Mouse (Mus musculus) gonadal fat pad, adult 2 months (tissue): ENCODE measurements around the gene Swsap1. TPM values are rescaled to one million over a fixed set of nuclear protein-coding genes. Genes with fewer than 3 reads are reported as not detected.

Experiments
- DNase-seq: peaks from one replicate; pipeline ENCODE4 v3.0.0-alpha.2; 2012; ENCODE audit warnings: low read depth
- polyA plus RNA-seq: library from polyadenylated mRNA; depleted of rRNA; stranded (reverse); fragments of >200 nt; gene quantifications from 2 replicates; pipeline ENCODE4 v1.2.3, GENCODE M21; 2012

Gene Swsap1
- polyA plus RNA-seq, 1 experiment = 6.9 TPM

DNA sequence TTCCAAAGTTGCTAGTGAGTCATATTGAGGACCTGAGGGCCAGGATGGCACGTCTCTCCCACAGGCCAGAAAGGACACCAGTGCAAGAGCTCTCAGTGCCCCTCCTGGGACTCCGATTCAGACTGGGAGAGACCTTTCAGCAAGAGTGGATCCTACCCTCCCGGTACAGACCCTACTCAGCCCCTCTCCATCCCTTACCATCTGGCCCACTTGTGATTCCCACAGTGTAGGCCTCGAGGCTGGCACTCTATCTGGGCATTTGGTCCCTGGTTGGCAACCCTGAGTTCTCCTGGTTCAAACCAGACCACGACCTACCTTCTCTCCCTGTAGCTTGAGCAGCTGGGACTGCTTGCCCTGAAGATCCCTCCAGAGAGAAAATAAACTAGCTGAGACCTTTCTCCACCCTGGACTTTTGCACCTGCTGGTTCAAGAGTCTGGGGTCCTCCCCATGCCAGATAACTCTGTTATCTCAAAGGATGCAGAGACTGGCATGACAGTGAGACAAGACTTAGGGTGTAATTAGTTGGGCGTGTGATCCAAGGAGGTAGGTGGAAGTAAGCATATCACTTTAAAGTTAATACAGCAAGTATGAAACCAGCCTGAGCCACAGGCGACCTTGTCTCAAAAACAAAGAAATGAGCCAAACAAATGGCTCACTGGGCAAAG, 20.0 kb upstream of the Swsap1 start:
- no peak for DNase-seq

DNA sequence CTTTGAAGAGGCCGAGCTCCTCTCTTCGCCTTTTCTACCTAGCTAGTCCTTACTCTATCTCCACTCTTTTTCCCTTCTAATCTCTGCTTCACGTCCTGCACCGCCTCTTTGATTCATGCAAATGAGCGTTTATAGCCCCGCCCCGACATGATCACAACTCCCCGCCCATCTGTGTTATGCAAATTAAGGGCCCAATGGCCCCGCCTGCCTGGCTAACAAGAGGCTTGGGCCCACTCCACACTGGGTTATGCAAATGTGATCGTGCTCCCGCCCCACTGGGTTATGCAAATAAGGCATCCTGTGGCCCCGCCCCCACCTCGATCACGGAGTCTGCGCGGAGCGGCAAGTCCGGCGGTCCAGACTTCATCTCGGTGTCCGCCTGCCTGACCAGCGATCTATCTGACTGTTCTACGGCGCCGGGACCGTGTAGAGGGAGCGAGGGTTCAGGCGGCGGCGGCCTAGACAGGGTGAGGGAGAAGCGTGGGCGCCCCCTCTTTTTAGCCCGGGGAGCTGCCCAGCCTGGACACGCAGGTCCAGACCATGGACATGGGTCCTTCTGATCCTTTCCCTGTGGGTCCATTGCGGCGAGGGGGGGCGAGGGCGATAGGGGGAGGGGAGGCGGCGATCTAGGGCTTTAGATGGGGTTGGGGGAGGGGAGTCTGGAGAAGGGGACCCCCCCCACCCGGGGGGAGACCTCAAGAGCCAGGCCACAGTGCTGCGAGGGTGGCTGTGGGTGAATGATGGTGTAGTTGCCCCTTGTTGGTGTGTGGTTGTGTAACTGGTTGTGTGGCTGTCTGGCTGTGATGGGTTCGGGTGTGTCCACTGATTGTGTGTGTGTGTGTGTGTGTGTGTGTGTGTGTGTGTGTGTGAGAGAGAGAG, 18.6 kb upstream of the Swsap1 start, which contains the start of gene Plppr2:
Gene Plppr2 (plus strand): TSS at position 342 of the 879 bp plus-strand sequence.
- DNase-seq = no peak

DNA sequence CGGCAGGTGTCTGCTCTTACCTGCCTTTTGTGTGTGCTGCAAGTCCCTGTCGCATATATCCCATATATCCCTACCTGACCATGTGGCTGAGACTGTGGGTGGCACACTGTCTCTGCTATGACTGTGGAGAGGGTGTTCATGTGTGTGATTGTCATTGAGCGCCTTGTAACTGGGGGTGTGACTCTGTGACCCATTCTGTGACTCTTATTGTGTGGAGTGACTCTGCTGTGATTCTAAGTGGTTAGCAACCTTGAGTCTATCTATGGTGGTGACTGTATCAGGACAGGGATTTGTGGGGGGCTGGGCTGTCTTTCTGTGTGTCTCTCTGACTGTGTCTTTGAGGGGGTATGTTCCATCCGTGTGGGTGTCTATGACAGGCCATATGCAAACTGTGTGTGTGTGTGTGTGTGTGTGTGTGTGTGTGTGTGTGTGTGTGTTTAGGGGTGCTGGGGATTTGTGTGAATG, 17.8 kb upstream of the Swsap1 start:
- no peak for DNase-seq

DNA sequence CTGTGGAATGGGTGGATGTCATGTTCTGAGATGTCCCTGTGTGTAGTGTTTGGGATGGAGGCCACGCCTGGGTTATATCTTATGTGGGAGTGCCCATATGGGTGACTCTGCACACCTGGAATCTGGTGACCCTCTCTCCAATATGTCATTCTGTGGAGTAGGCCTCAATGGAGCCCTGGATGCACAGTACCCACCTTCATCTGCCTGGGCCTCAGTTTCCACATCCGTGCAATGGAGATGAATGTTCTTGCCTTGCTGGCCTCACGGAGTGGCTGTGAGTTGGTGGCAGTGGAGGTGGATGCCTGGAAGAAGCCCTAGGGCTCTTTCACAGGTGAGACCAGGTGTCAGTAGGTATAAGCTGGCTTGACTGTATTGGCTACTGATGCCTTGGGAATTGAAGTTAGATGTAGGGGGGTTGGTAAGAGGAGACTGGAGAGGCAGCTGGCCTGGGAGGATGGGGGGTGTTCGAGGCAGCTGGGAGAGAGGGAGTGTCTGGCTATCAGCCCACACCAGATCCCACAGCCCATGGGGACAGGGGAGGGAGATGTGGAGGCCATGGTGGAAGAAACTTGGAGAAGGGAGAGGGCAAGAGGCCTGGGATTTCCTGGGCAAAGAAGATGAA, 17.2 kb upstream of the Swsap1 start:
- no peak for DNase-seq

DNA sequence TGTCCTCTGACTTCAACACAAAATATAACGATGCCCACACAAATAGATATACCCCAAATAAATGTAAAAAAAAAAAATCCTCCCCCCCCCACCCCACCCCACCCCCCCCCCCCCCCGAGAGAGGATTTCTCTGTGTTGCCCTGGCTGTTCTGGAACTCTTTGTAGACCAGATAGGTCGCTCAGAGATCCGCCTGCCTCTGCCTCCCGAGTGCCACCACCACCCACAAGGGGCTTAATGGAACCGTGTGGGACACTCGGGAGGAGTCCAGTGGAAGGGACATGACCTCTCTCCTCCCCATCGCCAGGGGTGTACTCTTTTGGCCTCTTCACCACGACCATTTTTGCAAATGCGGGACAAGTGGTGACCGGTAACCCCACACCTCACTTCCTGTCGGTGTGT, 12.5 kb upstream of the Swsap1 start:
- DNase-seq = no peak

DNA sequence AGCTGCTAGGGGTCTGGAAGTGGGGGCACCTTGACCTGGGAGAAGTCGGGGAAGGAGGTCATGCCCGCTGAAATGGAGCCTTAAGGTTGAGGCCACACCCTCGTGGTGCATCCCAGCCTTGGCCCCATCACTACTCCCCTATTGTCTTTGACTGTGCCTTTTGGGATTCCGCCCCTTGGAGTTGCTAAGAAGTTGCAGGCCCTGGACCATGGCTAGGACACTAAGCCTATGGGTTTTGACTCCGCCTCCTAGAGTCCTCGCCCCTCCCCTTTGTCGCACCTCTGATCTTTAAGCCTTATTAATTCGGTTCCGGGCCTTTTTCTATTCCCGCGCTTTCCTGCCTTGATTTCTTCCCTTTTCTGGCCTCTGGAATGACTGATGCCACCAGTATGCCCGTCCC, 11.9 kb upstream of the Swsap1 start:
- DNase-seq = no peak

DNA sequence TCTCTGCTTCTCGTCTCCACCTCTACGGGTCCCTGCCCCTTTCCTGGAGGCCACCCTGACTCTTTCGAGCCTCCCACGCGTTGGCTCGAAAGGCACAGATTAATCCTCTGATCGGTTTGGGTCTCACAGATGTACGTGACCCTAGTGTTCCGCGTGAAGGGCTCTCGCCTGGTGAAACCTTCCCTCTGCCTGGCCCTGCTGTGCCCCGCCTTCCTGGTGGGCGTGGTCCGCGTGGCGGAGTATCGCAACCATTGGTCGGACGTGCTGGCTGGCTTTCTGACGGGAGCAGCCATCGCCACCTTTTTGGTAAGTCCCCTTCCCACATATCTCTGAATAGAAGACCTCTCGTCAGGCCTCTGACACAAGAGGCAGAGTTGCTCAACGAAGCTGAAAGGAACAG, 11.3 kb upstream of the Swsap1 start:
- DNase-seq = no peak

DNA sequence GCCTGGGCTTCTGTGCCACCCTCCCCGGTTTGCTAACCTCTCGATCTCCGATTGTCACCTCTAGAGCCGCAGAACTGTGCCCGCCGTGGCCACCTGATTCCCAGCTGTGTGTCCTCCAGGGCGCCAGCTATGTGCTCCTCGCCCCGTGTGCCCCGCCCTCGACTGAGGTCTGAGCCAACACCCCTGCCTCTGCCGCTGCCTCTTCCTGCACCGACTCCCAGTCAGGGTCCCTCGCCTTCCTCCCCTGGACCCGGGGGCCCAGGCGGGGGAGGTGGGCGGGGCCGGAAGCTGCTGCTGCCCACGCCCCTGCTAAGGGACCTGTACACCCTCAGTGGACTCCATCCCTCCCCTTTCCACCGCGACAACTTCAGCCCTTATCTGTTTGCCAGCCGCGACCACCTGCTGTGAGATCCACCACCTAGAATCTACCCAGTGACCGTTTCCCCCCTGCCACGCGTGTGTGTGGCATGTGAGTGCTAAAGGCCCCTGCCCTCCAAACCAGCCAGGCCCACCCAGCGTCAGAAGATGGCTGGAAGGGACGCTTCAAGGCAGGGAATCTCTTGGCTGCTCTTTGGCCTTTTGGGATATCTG, 7.9 kb upstream of the Swsap1 start:
- no peak for DNase-seq

DNA sequence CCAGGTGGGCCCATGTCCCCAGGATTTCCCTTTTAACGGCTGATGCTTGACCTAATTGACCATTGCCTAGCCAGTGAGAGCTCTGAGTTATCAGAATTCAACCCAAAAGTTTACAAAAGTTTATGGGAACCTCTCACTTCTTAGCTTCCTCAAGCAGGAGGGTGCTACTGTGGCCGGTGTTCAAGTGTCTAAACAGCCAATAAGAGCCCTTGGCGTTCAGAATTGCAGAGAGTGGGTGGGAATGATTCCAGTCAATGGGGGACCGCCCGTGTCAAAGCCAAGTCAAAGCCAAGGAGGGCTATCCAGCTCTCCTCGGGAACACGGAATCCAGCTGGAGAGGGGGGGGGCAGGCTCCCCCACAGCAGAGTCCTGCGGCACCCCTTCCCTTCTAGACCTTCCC, 7.4 kb upstream of the Swsap1 start:
- DNase-seq = no peak

DNA sequence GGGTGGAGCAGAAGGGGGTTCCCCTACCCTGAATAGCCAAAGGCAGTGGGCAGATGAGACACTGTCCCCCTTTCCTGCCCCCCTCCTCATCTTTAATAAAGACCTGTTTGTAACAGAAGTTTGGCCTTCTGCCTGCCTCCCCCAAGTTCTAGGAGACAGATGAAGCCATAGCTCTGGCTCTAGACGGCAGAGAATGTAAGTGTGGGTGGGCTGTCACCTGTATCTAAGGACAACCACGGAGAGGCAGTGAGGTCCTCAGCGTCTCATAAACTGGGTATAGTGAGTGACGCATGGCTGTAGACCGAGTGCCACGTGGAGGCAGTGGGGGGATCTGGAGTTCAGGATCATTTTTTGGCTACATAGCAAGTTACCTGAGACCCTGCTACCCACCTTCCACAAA, 6.8 kb upstream of the Swsap1 start:
- no peak for DNase-seq

DNA sequence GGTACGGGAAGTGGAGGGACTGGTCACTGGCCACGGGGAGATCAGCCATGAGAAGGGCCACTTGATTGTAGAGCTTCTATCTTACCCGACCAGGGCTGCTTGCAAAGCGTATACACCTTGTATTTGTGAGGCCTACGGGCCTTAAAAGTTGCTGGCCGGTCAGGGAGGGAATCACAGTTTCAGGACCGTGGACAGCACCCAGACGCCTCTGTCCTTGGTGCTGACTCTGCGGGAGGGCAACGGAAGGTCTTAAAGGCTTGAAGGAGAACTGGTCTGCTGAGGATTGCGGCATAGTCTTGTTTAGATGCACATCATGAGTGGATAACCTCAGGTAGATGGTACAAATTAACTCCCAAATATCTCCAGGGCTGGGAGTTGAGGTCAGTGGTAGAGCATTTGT, 5.2 kb upstream of the Swsap1 start:
- no peak for DNase-seq

DNA sequence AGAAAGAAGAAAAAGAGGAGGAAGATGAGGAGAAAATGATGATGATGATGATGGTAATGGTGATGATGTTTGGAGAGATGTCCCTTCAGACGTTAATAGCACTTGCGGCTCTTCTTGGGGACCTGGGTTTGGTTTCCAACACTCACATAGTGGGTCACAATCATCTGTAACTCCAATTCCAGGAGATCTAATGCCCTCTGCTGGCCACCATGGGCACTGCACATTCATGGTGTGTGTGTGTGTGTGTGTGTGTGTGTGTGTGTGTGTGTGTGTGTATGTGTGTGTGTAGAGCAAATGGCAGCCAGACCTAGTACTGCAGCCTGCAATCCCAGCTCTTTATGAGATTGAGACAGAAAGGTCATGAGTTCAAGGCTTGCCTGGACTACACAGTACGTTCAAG, 3.6 kb upstream of the Swsap1 start:
- no peak for DNase-seq

DNA sequence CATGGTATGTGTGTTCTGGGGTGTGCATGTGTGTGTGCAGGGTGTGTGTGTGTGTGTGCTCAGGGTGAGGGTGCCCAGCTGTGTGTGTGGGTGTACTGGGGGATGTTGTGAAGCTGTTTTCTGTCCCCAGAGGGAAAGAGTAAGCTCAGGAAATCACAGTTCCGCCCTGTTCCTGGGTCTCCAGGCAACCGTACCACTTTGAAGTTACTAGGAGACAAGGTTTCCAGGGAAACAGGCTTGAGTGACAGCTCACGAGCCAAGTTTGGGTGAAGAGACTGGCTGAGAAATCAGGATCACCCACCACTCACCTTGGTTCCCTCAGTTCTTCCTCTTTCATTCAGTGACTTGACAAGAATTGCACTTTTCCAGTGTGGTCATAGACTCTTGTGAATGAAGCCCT, 2.0 kb upstream of the Swsap1 start:
- DNase-seq = no peak

DNA sequence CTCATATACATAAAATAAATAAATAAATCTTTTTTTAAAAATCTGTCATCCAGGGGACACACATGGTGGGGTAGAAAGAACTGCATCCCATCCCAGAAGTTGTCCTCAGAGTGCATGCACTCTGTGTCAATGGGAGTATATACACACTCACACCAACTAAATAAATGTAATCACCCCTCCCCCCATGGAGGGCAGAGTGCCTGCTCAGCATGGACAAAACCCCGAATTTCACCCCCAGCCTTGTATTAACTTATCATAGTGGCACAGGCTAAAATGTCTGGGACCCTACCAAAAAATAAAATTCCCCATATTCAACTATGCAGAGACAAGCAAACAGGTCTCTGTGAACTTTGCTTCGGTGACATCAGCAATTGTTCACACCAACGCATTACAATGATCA, 920 bp upstream of the Swsap1 start:
- DNase-seq = no peak

DNA sequence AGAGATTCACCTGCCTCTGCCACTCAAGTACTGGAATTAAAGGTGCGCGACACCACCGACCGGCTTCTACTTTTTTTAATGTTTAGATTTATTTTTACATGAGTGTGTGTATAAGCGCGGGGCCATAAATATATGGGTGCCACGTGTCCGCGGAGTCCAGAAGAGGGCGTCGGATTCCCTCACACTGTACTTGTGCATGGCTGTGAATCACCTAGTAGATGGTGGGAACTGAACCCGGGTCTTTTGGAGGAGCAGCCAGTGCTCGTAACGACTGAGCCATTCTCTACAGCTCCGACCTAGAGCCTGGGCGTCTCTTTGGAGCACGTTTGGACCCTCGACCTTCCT, 358 bp upstream of the Swsap1 start:
- no peak for DNase-seq

DNA sequence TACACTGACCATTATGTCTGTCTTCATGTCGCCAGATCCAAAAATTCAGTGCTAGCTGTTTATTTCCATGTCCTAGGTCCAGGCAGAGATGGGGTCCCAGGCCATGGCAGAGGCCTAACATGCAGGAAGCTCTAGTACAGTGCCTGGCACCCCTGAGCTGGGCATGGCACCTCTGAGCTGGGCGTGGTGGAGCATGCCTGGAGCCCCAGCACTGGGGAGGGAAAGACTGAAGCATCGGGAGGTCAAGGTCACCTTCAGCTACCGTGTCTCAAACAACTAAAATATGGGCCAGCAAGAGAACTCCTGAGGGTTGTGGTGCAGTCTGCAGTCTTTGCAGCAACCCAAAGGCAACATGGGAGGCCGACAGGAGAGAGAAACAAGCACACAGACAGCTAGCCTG, 2.8 kb downstream of the Swsap1 start:
- no peak for DNase-seq

DNA sequence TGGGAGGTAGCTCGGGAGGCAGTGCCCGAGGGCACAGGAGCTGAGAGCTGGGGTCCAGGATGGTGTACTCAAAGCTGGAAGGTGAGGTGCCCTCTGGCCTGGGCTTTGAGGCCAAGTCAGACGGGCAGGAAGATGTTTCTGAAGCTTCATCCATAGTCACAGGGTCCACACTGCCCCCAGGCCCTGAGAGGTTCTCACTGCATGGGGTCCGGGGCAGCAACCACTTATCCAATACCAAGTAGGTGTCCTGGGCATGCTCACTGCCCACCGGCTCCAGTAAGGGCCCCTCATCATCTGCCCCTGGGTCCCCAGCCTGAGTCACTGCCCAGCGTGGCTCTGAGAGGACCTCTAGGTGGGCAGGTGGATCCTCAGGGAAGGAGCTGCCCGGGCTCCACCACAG, 3.7 kb downstream of the Swsap1 start:
- no peak for DNase-seq

DNA sequence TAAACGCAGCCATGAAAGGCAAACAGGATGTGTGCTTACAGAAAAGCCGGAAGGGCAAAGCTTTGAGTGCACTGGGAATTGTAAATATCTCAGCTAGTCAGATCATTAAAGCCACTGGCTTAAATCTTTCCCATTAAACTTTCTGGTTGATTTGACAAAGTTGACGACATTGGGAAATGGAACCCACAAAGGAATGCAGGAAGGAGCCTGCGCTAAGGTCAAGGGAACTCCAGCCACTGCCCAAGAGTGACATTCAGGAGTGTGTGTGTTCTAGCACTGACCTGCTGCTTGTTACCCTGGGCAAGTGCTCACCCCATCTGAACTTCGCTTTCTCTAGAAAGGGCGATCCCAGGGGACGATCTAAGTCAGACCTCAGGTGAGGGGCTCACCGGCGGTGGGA, 4.6 kb downstream of the Swsap1 start:
- DNase-seq = no peak

DNA sequence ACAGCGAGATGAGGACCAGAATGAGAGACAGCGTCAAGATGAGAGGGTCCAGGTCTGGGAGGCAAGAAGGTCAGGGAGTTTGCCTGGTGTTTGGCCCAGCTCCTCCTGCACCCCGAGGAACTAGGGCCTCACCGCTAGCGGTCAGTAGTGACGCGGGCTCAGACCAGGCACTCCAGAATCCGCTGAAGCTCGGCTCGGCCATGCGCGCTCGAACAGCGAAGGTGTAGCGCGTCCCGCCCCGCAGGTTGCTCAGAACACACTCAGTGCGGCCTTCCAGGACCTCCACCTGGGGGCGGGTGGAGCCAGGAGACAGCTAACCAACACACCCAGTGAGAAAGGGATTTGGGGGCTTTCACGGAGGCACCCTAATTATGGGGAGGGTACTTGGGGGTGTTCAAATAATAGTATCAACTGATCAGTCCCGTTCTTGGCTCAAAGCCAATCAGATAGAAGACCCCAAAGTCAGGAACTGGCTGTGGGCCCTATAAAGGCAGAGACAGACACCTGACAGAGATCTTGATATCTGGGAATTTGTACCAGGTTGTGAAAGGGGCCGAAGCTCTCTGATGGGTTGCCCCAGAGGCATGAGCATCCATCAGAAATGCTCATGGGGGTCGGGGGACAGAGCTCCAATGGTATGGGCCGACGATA, 5.1 kb downstream of the Swsap1 start:
- DNase-seq = no peak

DNA sequence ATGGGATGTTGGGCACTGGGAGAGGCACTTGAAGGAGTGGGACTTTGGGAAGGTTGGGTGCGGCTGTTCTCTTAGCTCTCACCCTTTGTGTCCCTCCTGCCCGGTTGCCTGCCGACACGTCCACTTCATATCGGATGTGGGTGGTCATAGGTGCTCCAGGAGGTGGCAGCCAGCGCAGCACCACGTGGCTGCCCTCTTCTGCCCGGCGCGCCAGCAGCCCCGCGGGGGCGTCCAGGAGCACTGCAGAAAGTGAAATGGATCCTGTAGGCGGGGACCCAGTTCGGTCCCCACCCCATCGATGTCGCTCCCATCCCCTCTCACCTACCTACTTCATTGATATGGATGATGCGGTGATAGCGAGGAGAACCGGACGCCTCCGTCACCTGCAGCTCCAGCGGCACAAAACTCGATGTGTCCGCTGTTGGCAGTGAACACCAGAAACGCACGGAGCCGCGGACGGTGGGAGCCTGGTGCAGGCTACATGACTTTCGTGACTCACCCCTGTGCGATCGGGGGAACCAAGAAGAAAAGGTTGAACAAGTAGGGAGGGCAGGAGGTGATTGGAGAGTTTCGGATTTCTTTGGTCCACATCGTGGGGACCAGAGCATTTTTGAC, 5.9 kb downstream of the Swsap1 start:
- no peak for DNase-seq

DNA sequence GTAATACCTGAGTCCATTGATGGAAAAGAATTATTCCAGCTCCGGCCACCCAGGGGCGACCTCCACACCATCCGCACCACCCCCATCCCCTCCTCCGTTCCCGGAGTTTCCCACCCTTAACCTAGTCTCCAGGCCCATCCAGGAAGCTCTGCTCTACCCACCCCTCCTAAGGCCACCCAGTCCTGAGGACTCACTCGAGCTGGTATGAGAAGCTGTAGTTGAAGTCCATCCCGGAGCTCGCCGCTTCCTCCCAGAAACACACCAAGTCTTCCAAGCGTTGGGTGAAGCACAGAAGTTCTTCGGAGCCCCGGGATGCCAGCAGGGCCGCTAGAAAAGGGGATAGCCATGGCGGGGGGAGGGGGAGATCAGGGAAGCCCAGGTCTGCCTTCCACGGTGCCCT, 6.5 kb downstream of the Swsap1 start:
- DNase-seq = no peak
